Mouse (Mus musculus) monocyte, adult 59 days (primary cell): ENCODE data around the gene Sycp2. TPM values are rescaled to one million over a fixed set of nuclear protein-coding genes. Genes with fewer than 3 reads are reported as not detected.

Experiments used
- total RNA-seq, 2 experiments: library from RNA; stranded (reverse); gene quantifications; one replicate each; pipeline ENCODE4 v1.2.4; 2023

Gene Sycp2
- under 1 TPM; 0.09 to 0.71 TPM for total RNA-seq

DNA sequence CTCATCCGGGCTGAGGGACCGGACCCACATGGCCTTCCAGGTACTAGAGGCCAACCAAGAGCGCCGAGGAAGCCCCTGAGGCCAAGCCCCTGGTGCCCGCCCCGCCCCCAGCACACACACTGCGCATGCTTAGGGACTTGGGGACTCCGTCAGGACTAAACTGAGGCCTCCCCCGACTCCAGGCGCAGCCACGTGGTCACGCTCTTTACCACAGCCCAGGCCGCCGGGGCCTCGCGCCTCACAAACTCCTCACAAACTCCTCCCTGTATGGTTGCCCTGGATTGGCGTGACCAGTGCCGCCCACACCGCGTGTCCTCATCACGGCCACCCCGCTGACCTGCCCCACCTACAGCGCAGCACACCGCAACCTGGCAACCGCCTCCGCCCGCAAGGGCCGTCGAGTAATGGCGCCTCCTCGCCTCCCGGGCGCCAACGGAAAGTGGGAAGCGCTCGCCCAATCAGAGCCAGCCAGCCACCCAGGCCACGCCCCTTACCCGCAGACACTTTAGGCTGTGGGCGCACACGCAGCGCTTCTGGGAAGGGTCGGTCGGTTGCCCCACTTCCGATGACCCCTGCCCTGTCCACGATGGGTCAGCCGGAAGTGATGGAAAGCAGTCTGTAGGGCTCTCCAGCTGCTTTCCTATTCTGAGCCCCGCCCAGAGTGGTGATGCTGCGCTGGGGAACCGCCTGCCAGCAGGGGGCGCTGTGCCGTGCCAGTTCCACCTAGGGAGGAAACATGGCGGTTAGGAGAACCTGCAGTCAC is at the start of gene Sycp2:
Gene Sycp2, minus strand, starts transcription at position 633 of the 763 bp plus-strand sequence.

GRCm38 (mm10) chr2:178430231-178430630 is 22.7 kb upstream of the Sycp2 start, which contains the start of gene Cdh26:
Gene Cdh26, plus strand, starts transcription at chr2:178430531.

DNA sequence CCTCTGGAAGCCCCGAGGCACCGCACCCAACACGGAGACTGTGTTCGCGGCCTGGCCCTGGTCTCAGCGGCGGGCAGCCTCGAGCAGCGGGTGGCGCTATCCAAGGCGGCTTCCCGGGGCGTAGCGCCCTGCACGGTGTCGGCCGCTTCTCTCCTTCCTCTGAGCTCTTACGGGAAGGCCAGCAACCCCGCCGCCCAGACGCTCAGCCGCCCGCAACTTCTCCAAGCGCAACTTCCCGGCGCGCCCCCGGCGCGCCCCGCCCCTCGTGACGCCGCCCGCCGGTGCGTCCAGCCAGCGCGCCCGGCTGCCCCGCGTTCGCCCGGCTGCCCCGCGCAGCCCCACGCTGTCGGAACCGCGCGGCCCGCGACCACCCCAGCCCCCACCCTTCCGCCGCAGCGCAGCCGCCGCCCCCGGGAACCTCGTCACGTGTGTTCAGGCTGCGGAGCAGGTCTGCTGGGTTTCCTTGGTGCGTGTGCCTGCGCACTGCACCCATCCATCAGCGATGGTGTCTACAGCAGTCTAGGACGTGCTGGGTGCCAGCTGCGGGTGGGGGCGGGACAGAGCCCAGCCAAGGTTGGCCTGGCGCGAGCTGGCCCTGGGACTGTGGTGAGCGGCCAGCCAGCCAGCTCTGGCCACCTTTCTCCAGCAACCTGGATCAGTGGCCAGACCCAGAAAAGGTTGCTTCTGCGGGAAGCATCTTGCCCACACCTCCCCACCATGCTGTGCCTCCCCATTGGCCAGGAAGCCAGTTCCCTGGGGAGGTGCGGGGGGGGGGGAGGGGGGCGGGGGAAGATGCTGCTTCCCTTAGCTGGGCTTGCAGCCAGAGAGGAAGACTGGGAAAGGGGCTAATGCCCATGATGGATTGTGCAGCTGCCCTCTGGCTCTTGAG is 7.0 kb upstream of the Sycp2 start, which contains the start of the genes Ppp1r3d and Fam217b:
Gene Ppp1r3d, minus strand, starts transcription at position 212 of the 889 bp plus-strand sequence.
Gene Fam217b, plus strand, starts transcription at position 264 of the 889 bp plus-strand sequence.

Other genes starting within 250 kb of the Sycp2 start
- gene Ppp1r3d, start 6.8 kb upstream of the Sycp2 start, total RNA-seq = 1 to 10 TPM; 3.6 to 3.8 TPM
- 10 to 100 TPM in 1 of 2 experiments, 1 to 10 TPM in 1; 7.3 to 11.1 TPM for gene Fam217b, start 6.8 kb upstream of the Sycp2 start, total RNA-seq
- gene Cdh26, start 22.8 kb upstream of the Sycp2 start, total RNA-seq = not detected